Mouse (Mus musculus) left cerebral cortex, postnatal 36 days (tissue): ENCODE data around the gene Nat9. TPM values are rescaled to one million over a fixed set of nuclear protein-coding genes. Genes with fewer than 3 reads are reported as not detected.

ENCODE experiments used
- DNase-seq, 2 experiments: peaks; one replicate each; pipeline ENCODE4 v3.0.0; 2021 to 2022; ENCODE audit warnings: low spot score in 2 of 2, mixed read lengths in 1 of 2
- intact Hi-C: fragments of 180-260 bp; cut with DNase I; formaldehyde crosslinking; loops from one replicate; pipeline ENCODE4 v1.15.1; 2025
- total RNA-seq, 2 experiments: library from RNA; stranded (reverse); gene quantifications; 2 replicates each; pipeline ENCODE4 v1.2.3; 2021

The Nat9 gene
- total RNA-seq, 2 experiments from 2014 or later, result 25.2 to 30.1 TPM

DNA sequence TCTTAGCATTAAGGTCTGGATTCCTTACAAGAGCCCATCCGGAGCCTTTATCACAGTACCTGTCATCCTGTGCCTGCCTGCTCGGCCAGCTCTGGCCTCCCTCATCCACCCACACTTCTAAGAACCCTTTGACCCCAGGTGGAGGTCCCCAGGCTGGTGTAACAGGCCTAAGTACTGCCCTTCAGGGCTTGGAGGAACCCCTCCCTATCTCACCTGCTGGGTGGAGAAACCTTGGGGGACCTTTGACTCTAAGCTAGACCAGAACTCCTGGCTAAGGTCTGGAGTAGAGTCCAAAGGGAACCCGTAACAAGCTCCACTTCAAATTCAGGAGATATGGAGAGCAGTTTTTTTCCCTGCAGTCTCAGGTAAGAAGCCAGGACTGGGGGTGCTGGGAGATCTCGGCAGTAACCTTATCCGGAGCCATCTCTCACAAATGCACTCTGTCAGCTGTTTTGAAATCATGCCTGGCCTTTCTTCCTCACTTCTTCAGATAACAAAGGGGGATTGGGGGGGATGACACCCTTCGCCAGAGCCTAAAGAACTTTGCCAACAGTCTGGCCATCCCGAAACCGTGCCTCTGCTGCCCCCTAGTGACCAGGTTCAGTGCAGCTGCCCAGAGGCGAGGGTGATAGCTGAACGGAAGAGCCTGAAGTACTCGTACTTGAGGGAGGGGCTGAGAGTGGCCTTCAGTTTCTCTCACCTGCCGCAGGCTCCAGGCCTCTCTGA is 5.6 kb downstream of the Nat9 start:
- intact Hi-C loops, result loop anchor here (1.0 kb wide), 1 partner anchor 21 kb away; no protein-coding TSS in a partner anchor
- peak; percentile 55 to 66 for DNase-seq

DNA sequence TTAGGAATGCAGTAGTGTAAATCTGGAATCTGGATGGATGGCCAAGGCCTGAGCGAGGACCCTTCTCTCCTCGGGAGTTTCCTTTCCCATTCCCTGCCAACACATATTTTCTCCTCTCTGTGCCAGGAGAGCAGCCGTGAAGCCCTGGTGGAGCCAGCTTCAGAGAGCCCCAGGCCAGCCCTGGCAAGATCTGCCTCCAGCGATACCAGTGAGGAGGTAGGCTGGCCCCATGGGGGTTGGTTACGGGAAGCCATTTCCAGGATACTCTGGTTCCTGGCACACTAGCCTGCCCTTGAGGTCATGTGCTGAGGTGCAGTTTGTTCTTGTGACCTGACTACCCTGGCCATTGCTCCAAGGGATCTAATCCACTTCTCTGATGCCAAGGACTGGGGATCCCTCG is 7.8 kb downstream of the Nat9 start:
- DNase-seq, result no peak
- intact Hi-C loops, result no loop called here

GRCm38 (mm10) chr11:115179191-115179590 is 8.5 kb downstream of the Nat9 start:
- intact Hi-C loops, result no loop called here
- no peak for DNase-seq

GRCm38 (mm10) chr11:115178766-115179165 is 8.9 kb downstream of the Nat9 start:
- intact Hi-C loops, result no loop called here
- DNase-seq, result no peak

- DNase-seq, result no peak
- intact Hi-C loops, result no loop called here
Observed at GRCm38 (mm10) chr11:115177559-115178195, 10.0 kb downstream of the Nat9 start.

DNA sequence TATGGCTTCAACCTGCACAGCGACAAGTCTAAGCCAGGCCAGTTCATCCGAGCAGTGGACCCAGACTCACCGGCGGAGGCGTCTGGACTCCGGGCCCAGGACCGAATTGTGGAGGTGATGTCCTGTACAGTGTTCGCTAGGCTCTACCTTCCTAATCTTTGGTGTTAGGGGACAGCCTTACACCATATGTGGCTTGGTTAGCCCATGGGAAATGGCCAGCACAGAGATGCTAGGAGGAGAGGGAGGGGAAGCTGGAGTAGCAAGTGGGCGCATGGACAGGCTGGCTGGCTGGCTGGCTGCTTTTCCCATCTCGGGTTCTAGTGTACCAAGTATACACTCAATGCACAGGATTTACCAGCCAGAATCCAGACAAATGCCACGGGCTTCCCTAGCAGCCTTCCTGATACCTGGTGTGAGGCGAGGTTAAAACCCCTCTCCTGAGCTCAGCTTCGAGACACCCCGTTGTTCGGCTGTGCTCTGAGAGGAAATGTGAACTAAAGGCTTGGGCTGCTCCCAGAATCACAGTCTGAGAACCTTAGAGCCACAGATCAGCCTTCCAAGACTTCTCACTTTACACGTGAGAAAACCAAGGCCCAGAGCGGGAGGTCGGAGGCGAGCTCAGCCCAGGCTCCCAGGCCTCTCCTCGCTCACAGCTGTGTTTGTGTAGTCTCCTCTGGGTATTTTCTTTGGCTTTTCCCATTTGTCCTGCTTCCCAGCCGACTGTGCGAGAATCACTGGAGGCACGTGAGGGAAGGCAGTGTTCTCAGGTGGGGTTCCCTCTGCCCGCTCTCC is 11.1 kb downstream of the Nat9 start:
- DNase-seq, result no peak
- intact Hi-C loops, result no loop called here

DNA sequence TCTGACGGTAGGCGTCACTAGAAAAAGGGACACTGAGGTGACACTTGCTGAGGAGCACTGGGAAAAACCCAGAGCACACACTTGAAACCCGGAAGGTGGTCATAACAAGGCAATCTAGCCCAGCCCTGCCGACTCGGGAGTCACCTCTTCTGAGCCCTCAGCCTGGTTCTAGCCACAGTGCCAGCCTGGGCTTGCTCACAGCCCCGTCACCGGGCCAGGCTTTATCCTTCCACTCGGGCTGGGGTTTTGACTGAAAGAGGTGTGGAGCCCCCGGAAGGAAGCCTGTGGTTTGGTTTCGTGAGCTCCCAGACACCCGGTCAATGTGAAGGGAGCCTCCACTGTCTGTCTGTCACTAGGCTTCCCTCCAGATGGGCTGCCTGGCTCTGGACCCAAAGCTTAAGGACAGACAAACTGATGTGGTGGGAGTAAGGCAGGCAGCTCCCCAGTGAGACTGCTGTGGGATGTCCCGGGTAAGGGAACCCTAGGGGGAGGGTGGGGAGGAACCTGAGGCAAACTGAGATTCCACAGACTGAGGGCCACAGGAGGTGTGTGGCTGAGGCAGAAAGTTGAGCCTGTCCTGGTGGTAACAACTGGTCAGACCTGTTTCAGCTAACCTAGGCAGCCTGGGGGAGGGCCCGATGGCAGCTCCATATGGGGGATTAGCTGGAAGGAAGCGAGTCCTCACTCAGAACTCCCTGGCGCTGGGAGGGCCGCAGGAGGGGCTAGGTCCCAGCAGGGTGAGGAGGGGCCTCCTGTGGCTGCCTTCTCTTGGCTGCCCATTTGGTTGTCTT is 13.9 kb downstream of the Nat9 start:
- DNase-seq, result no peak
- intact Hi-C loops, result no loop called here

DNA sequence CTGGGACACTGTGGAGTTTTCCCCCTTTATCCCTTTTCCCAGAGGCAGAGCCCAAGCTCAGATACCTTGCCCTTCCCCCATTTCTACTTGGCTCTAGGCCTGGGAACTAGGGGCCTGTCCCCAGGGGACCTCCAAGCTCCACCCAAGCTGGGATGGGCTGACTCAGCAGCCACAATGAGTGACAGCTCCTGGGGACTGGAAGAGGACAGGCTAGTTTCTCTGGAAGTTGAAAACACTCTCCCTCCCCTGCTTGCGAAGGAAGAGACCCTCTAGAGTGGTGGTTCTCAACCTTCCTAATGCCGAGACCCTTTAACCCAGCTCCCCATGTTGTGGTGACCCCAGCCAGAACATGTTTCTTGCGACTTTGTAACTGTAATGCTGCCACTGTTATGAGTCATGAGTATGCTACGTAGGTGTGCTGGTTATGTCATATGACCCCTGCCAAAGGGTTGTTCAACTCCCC is 14.8 kb downstream of the Nat9 start:
- intact Hi-C loops, result no loop called here
- no peak for DNase-seq

- no peak for DNase-seq
Observed at GRCm38 (mm10) chr11:115171125-115171524, 16.5 kb downstream of the Nat9 start.

GRCm38 (mm10) chr11:115169430-115169829 is 18.2 kb downstream of the Nat9 start:
- intact Hi-C loops, result no loop called here
- no peak for DNase-seq

More at GRCm38 (mm10) chr11:115171125-115171524, 16.5 kb downstream of the Nat9 start:
- intact Hi-C loops, result no loop called here

GRCm38 (mm10) chr11:115167631-115168249 is 19.9 kb downstream of the Nat9 start:
- intact Hi-C loops, result no loop called here
- DNase-seq, result no peak

GRCm38 (mm10) chr11:115166776-115167175 is 20.9 kb downstream of the Nat9 start:
- no peak for DNase-seq
- intact Hi-C loops, result no loop called here

DNA sequence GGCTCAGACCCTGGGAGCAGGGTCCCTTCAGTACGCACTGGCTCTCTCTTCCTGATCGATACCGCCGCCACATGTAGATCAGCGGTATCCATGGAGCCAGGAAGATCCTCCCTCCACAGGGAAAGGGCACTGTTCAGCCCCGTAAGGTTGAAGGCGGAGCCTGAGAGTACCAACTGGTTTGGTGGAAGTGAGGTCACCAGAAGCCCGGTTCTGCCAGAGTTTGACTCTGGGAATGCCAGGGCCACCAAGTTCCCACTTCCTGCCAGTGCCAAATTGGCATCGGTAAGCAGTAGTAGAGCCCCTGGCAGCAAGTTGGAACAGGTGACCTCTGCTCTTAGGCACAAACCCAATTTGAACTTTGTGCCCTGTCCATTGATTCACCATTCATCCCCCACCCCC is 22.7 kb downstream of the Nat9 start:
- DNase-seq, result no peak
- intact Hi-C loops, result no loop called here

- no peak for DNase-seq
- intact Hi-C loops, result no loop called here
Observed at GRCm38 (mm10) chr11:115164341-115164975, 23.2 kb downstream of the Nat9 start.

DNA sequence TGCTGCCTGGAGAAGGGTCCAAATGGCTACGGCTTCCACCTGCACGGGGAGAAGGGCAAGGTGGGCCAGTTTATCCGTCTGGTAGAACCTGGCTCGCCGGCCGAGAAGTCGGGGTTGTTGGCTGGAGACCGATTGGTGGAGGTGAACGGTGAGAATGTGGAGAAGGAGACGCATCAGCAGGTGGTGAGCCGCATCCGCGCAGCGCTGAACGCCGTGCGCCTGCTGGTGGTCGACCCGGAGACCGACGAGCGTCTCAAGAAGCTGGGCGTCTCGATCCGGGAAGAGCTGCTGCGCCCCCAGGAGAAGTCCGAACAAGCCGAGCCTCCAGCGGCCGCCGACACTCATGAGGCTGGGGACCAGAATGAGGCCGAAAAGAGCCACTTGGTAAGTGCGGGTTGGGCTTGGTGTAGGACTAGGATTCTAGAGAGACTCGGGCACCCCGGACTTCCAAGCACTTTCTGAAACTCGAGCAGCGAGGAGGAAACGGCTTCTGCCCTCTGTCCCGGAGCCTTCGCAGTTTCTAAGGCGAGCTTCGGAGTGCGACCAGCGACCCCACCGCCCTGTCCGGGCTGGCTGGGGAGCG is 24.0 kb downstream of the Nat9 start:
- no peak for DNase-seq
- intact Hi-C loops, result no loop called here

- peak; percentile 87 to 90 for DNase-seq
- intact Hi-C loops, result no loop called here
Observed at GRCm38 (mm10) chr11:115162832-115163480, 24.7 kb downstream of the Nat9 start, which contains the start of gene Slc9a3r1. Gene Slc9a3r1 (plus strand): TSS chr11:115163341.

DNA sequence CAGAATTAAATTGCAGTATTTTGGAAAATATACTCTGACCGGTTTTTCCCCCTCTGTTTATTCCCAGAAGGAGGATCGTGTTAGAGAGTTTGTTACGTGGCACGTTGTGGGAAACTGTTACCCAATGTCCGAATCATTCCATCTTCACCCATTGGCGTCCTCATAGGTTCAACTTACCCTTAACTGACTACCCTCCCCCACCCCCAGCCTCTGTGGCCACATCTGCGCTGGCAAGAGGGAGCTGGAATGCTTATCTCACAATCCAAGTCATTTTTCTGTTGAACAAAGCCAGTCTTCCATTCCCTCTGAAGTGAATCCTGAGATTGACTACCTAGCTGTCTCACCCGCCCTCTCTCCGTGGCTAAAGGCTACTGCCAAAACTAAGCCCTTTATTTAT is 25.5 kb downstream of the Nat9 start:
- DNase-seq, result no peak
- intact Hi-C loops, result no loop called here
